Mouse (Mus musculus): ENCODE data around the gene Ephb6. TPM values are rescaled to one million over a fixed set of nuclear protein-coding genes. Genes with fewer than 3 reads are reported as not detected.
A peak's percentile ranks its signal among the peaks of the same experiment; 100 is the strongest.

Ephb6 gene
- polyA plus RNA-seq, 1 experiment from 2014 or later: 0.25 TPM

DNA sequence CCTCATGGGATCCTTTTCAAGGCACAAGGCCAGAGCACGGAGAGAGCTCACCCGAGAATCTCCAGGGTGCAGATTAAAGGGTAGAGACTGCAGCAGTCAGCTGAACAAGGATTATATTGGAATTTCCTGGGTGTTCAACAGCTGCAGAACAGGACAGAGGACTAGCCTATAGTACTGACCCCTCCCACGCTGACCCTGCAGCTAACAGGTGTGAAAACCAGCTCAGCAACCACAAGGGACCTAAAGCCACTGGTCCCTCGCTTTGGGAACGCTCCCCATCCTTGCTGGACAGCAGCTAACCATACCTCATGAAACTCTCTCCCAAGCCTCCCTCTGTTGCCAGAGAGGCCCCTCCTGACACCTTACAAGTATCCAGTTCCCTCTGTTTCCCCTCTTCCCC lies 2.4 kb downstream of the Ephb6 start:
- Histone ChIP-seq H3K36me3 (replicated peaks; ENCODE audit: insufficient read depth, low read length) (no peaks in the 10 kb centered on the region), H3K9me3 (ENCODE audit: low read length) (no peaks in the 10 kb centered on the region), H3K4me1 (ENCODE audit: insufficient read depth) (0 out of 2 replicates have a peak, but pooled peaks cover 6% of the 10 kb centered on the region), H3K4me2 (ENCODE audit: low read depth, low read length) (no peak overlapping the region), H3K27ac (ENCODE audit: low read depth) (no peak overlapping the region), H3K9ac (replicated peaks) (no peak overlapping the region), H3K27me3 (ENCODE audit: insufficient read depth, low read length) (peaks cover 18% of the 10 kb centered on the region; the same call in 1 of the 2 replicates), H3K4me3 (ENCODE audit: low read depth, low read length) (no peak overlapping the region)
- ATAC-seq: no peak
- TF ChIP-seq CTCF (IDR thresholded peaks at IDR 0.05; ENCODE audit: low read depth) (no peak), EP300 (IDR thresholded peaks at IDR 0.05; ENCODE audit: low read depth) (no peak)
- DNase-seq: no peak
- WGBS (ENCODE audit: insufficient replicate concordance): 59% methylated on average over 5 of the region's 5 CpGs

DNA sequence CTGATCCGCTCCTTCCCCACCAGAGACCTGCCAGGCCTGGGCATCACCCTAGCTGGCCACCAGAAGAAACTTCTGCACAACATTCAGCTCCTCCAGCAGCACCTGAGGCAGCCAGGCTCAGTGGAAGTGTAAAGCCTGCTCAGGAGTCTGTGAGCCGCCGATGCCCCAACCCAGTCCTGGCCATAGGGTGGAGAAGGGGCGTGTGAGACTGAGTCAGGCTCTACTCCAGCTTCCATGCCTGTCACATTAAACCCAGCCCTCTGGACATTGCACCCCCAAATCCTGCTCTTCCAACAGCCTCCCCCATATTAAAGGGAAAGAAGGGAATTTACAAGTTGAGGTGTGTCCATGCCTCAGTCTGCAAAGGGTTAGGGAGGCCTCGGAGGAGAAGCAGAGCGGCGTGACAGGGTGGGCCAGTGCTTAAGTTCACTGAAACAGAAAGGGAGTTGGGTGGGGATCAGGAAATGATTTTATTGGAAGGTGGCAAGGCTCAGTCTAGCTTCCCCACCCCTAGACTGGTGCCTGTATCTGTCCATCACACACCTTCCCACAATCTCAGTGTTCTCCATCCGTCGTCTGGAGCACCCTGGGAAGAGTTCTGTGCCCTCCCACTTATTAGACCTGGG lies 15.0 kb downstream of the Ephb6 start:
- Histone ChIP-seq H3K27me3 (ENCODE audit: insufficient read depth, low read length) (no peaks in the 10 kb centered on the region), H3K9me3 (ENCODE audit: low read length) (no peaks in the 10 kb centered on the region), H3K27ac (ENCODE audit: low read depth) (no peak overlapping the region), H3K9ac (replicated peaks) (no peak overlapping the region), H3K4me2 (ENCODE audit: low read depth, low read length) (no peak overlapping the region), H3K4me3 (ENCODE audit: low read depth, low read length) (no peak overlapping the region), H3K4me1 (ENCODE audit: insufficient read depth) (no peaks in the 10 kb centered on the region), H3K36me3 (replicated peaks; ENCODE audit: insufficient read depth, low read length) (no peaks in the 10 kb centered on the region)
- ATAC-seq (no peak), DNase-seq (no peak)
- TF ChIP-seq CTCF (IDR thresholded peaks at IDR 0.05; ENCODE audit: low read depth) (no peak), EP300 (IDR thresholded peaks at IDR 0.05; ENCODE audit: low read depth) (no peak)
- WGBS (ENCODE audit: insufficient replicate concordance): 85% methylated on average over 9 of the region's 9 CpGs

DNA sequence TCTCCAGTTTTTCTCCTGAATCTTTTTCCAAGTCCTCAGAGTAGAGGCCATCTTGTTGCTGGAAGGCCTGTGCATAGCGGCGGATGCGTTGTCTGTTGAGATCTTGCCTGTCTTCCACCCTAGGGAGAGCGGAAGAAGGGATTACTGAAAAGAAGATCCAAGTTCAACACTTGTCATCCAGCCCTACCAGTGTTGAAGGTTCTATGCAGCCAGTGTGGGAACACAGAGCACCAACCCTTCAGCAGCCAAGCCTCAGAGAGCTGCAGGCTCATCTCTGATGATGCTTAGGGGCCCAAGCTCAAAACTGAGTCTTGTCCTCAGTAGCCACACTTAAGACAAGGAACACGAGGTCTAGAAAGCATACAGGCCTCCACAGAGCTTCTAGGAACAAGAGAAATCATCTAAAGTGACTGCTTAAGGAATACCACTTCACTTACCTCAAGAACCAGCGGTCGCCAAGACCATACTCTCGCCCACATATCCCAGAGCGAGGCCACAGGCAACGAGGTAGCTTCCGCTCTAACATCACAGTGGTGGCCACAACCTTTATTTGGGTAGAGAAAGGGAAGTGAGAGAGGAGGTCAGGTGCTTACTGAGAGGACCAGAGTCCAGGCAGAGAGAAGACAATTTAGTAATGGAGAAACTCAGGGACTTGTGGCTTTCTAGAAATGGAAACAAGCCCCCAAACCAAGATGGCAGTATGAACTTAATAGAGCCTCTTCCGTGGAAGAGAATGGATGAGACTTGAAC lies 16.1 kb downstream of the Ephb6 start:
- 74% methylated on average over 12 of the region's 12 CpGs for WGBS (ENCODE audit: insufficient replicate concordance)
- Histone ChIP-seq H3K9ac (replicated peaks) (no peak overlapping the region), H3K4me1 (ENCODE audit: insufficient read depth) (no peaks in the 10 kb centered on the region), H3K36me3 (replicated peaks; ENCODE audit: insufficient read depth, low read length) (no peaks in the 10 kb centered on the region), H3K9me3 (ENCODE audit: low read length) (no peaks in the 10 kb centered on the region), H3K4me3 (ENCODE audit: low read depth, low read length) (no peak overlapping the region), H3K27me3 (ENCODE audit: insufficient read depth, low read length) (no peaks in the 10 kb centered on the region), H3K4me2 (ENCODE audit: low read depth, low read length) (no peak overlapping the region), H3K27ac (ENCODE audit: low read depth) (no peak overlapping the region)
- ATAC-seq (no peak), DNase-seq (no peak)
- TF ChIP-seq CTCF (IDR thresholded peaks at IDR 0.05; ENCODE audit: low read depth) (no peak), EP300 (IDR thresholded peaks at IDR 0.05; ENCODE audit: low read depth) (no peak)

- peak; percentile 80 for TF ChIP-seq CTCF (IDR thresholded peaks at IDR 0.05; ENCODE audit: low read depth)
- TF ChIP-seq EP300 (IDR thresholded peaks at IDR 0.05; ENCODE audit: low read depth): no peak
- Histone ChIP-seq H3K9me3 (ENCODE audit: low read length) (no peaks in the 10 kb centered on the region), H3K4me2 (ENCODE audit: low read depth, low read length) (no peak overlapping the region), H3K4me1 (ENCODE audit: insufficient read depth) (no peaks in the 10 kb centered on the region), H3K36me3 (replicated peaks; ENCODE audit: insufficient read depth, low read length) (no peaks in the 10 kb centered on the region), H3K27me3 (ENCODE audit: insufficient read depth, low read length) (no peaks in the 10 kb centered on the region), H3K27ac (ENCODE audit: low read depth) (no peak overlapping the region), H3K4me3 (ENCODE audit: low read depth, low read length) (no peak overlapping the region), H3K9ac (replicated peaks) (no peak overlapping the region)
- peak; percentile 38 for DNase-seq
- WGBS (ENCODE audit: insufficient replicate concordance): 66% methylated on average over 9 of the region's 9 CpGs
- ATAC-seq: no peak
Observed at GRCm38 (mm10) chr6:41622661-41623060, 17.4 kb downstream of the Ephb6 start.

- Histone ChIP-seq H3K4me1 (ENCODE audit: insufficient read depth) (no peaks in the 10 kb centered on the region), H3K9me3 (ENCODE audit: low read length) (no peaks in the 10 kb centered on the region), H3K4me3 (ENCODE audit: low read depth, low read length) (no peak overlapping the region), H3K9ac (replicated peaks) (no peak overlapping the region), H3K36me3 (replicated peaks; ENCODE audit: insufficient read depth, low read length) (no peaks in the 10 kb centered on the region), H3K27ac (ENCODE audit: low read depth) (no peak overlapping the region), H3K27me3 (ENCODE audit: insufficient read depth, low read length) (no peaks in the 10 kb centered on the region), H3K4me2 (ENCODE audit: low read depth, low read length) (no peak overlapping the region)
- 36% methylated on average over 1 of the region's 1 CpGs for WGBS (ENCODE audit: insufficient replicate concordance)
- TF ChIP-seq EP300 (IDR thresholded peaks at IDR 0.05; ENCODE audit: low read depth): no peak
- TF ChIP-seq CTCF (IDR thresholded peaks at IDR 0.05; ENCODE audit: low read depth): no peak
- no peak for ATAC-seq
- DNase-seq: no peak
Observed at GRCm38 (mm10) chr6:41628180-41628579, 22.9 kb downstream of the Ephb6 start.

- WGBS (ENCODE audit: insufficient replicate concordance): 56% methylated on average over 2 of the region's 2 CpGs
- no peak overlapping the region for H3K4me2 ChIP-seq (ENCODE audit: low read depth, low read length)
- no peaks in the 10 kb centered on the region for H3K27me3 ChIP-seq (ENCODE audit: insufficient read depth, low read length)
- H3K4me1 ChIP-seq (ENCODE audit: insufficient read depth): no peaks in the 10 kb centered on the region
- TF ChIP-seq CTCF (IDR thresholded peaks at IDR 0.05; ENCODE audit: low read depth): peak; percentile 49
- TF ChIP-seq EP300 (IDR thresholded peaks at IDR 0.05; ENCODE audit: low read depth): no peak
- no peaks in the 10 kb centered on the region for H3K9me3 ChIP-seq (ENCODE audit: low read length)
- no peaks in the 10 kb centered on the region for H3K36me3 ChIP-seq (replicated peaks; ENCODE audit: insufficient read depth, low read length)
- DNase-seq: no peak
- H3K9ac ChIP-seq (replicated peaks): no peak overlapping the region
- H3K27ac ChIP-seq (ENCODE audit: low read depth): no peak overlapping the region
- no peak for ATAC-seq
- no peak overlapping the region for H3K4me3 ChIP-seq (ENCODE audit: low read depth, low read length)
Observed at GRCm38 (mm10) chr6:41630791-41631190, 25.5 kb downstream of the Ephb6 start.
